Mouse (Mus musculus): ENCODE data around the gene Magi1.

DNA sequence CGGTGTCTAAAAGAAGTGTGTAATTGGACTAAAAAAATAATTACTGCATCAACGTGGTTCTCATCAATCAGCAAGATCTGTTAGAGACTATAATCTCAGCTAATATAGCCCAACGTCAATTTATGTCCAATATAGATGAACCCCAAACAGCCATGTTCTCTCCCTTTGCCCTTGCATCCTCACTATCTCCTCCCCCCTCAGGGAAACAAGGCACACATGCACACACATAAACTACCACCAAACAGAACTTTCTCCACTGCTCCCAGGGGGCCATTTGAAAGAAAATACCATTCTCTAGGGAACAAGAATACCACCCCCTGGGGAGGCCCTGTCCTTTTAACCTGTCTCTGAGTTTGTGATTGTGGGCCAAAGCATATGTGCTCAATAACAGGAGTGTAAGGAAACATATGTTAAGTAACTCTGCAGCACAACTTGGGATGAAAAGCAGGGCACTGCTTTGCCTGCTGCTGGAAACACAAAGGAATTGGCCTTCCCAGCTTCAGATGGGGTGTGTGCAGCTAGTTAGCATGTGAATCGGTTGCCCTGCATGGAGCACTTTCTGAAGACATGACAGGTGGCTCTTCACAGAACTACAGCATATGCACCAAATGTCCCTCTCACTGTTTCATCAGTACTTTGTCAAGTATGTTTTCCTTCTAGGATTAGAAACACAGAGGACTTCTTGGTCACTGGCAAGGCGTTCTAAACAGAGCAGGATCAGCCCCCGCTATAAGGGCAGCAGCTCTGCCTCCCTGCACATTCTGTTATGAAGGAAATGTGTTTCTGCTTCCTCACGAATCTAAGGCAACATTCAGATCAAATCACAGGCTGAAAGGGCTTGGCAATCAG lies 434.6 kb downstream of the Magi1 start:
- no peak for TF ChIP-seq EP300 (IDR thresholded peaks at IDR 0.05; ENCODE audit: low read depth)
- TF ChIP-seq CTCF (IDR thresholded peaks at IDR 0.05; ENCODE audit: low read depth), result no peak
